Mouse (Mus musculus) embryonic facial prominence, embryonic 14.5 days (tissue): ENCODE data around the gene Fam118b. TPM values are rescaled to one million over a fixed set of nuclear protein-coding genes. Genes with fewer than 3 reads are reported as not detected.
A peak's percentile ranks its signal among the peaks of the same experiment; 100 is the strongest.

Experiments
- ATAC-seq: fragments of 200-750 bp; cut with Nextera tagmentation; 2 replicates; pipeline ENCODE4 v1.8.0; 2017; ENCODE audit warnings: low read depth, moderate number of reproducible peaks, moderate TSS enrichment
- DNase-seq: peaks from one replicate; pipeline ENCODE4 v3.0.0-alpha.2; 2015; ENCODE audit warnings: low spot score
- H3K27ac ChIP-seq: fragments of 300-500 bp; sonication (generic); replicated peaks from 2 replicates; pipeline ENCODE4 v1.5.1; 2014; ENCODE audit warnings: low read depth, mild to moderate bottlenecking, low read length, moderate library complexity
- H3K27me3 ChIP-seq: fragments of 300-500 bp; sonication (generic); replicated peaks from 2 replicates; pipeline ENCODE4 v1.6.1; 2014; ENCODE audit warnings: low read length; ENCODE audit not compliant: control insufficient read depth, insufficient read depth
- H3K36me3 ChIP-seq: fragments of 300-500 bp; sonication (generic); 2 replicates; pipeline ENCODE4 v1.6.1; 2014; ENCODE audit warnings: low read length, mixed read lengths; ENCODE audit not compliant: control insufficient read depth, insufficient read depth
- H3K4me1 ChIP-seq: fragments of 300-500 bp; sonication (generic); 2 replicates; pipeline ENCODE4 v1.6.1; 2014; ENCODE audit warnings: antibody characterized with exemption, low read length; ENCODE audit not compliant: control insufficient read depth, insufficient read depth
- H3K4me2 ChIP-seq: fragments of 300-500 bp; sonication (generic); 2 replicates; pipeline ENCODE4 v1.6.1; 2014; ENCODE audit warnings: low read depth, mild to moderate bottlenecking, low read length, moderate library complexity, mixed read lengths
- H3K4me3 ChIP-seq: fragments of 300-500 bp; sonication (generic); 2 replicates; pipeline ENCODE4 v1.5.1; 2014; ENCODE audit warnings: low read depth, mild to moderate bottlenecking, low read length
- H3K9ac ChIP-seq: fragments of 300-500 bp; sonication (generic); 2 replicates; pipeline ENCODE4 v1.6.1; 2014; ENCODE audit warnings: low read depth, mild to moderate bottlenecking, low read length, moderate library complexity, mixed read lengths
- H3K9me3 ChIP-seq: fragments of 300-500 bp; sonication (generic); 2 replicates; pipeline ENCODE4 v1.6.1; 2016; ENCODE audit warnings: low read length; ENCODE audit not compliant: control insufficient read depth
- WGBS: fragments of 180-500 bp; shearing (Covaris S2); extraction: QIAGEN DNeasy Blood & Tissue Kit; methylation state at CpG from one replicate; pipeline ENCODE4 v1.1.7; 2014; 5-methylcytosine and 5-hydroxymethylcytosine counted together
- polyA plus RNA-seq: library from polyadenylated mRNA; unstranded; fragments of >200 nt; fragmentation: Nextera tagmentation; extraction: Ambion mirVana; gene quantifications from 2 replicates; pipeline ENCODE4 v1.2.1, GENCODE M21; 2014

Gene Fam118b
- polyA plus RNA-seq, 1 experiment from 2014 or later = 37.3 TPM

GRCm38 (mm10) chr9:35176124-35176659 lies 91.4 kb downstream of the Fam118b start:
- Histone ChIP-seq H3K4me1 (peaks cover 9% of the 10 kb centered on the region), H3K4me3 (peak overlapping the region; percentile 57), H3K9ac (no peak overlapping the region), H3K27me3 (no peaks in the 10 kb centered on the region), H3K4me2 (peak overlapping the region; percentile 85), H3K36me3 (no peaks in the 10 kb centered on the region), H3K9me3 (no peaks in the 10 kb centered on the region), H3K27ac (no peak overlapping the region)
- no peak for ATAC-seq
- WGBS = 48% methylated on average over 14 of the region's 14 CpGs
- no peak for DNase-seq

GRCm38 (mm10) chr9:35175251-35176123 lies 92.1 kb downstream of the Fam118b start, which contains the start of gene Dcps:
Gene Dcps, minus strand, starts transcription at chr9:35176061.
- peaks cover 9% of the 10 kb centered on the region for H3K4me1 ChIP-seq
- H3K36me3 ChIP-seq = no peaks in the 10 kb centered on the region
- peak within 1 kb of the TSS; percentile 82 for H3K27ac ChIP-seq
- H3K4me3 ChIP-seq = peak within 1 kb of the TSS; percentile 57
- H3K9me3 ChIP-seq = no peaks in the 10 kb centered on the region
- under 1% methylated on average over 38 of the region's 38 CpGs for WGBS
- H3K9ac ChIP-seq = peak within 1 kb of the TSS; percentile 64
- DNase-seq (peak; percentile 98), ATAC-seq (peak; percentile 98)
- H3K27me3 ChIP-seq = no peaks in the 10 kb centered on the region
- peak within 1 kb of the TSS; percentile 85 for H3K4me2 ChIP-seq

DNA sequence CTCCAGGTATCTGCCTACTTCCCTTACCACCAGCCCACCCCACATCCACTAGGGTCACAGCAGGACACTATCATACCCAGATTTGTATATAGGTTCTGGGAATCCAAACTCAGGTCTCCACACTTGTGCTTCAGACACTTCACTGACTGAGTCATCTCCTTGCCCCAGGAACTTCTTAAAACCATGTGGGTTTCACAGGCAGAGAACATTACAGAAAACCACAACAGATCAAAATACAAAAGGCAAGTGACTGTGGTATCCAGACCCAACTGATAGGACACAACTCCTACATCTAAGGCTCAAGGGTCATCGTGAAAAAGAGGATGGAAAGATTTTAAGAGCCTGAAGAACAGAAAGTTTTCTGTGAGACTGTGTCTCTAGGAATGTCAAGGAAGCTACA lies 94.3 kb downstream of the Fam118b start:
- H3K27me3 ChIP-seq = no peaks in the 10 kb centered on the region
- H3K27ac ChIP-seq = no peak overlapping the region
- no peak for DNase-seq
- no peaks in the 10 kb centered on the region for H3K9me3 ChIP-seq
- no peak for ATAC-seq
- 82% methylated on average over 1 of the region's 1 CpGs for WGBS
- no peak overlapping the region for H3K4me2 ChIP-seq
- no peak overlapping the region for H3K9ac ChIP-seq
- H3K4me1 ChIP-seq = peaks cover 9% of the 10 kb centered on the region
- H3K4me3 ChIP-seq = no peak overlapping the region
- H3K36me3 ChIP-seq = peaks cover 7% of the 10 kb centered on the region; the same call in 1 of the 2 replicates

- H3K27me3 ChIP-seq = no peaks in the 10 kb centered on the region
- WGBS = 87% methylated on average over 7 of the region's 7 CpGs
- H3K4me1 ChIP-seq = peaks cover 8% of the 10 kb centered on the region
- H3K27ac ChIP-seq = no peak overlapping the region
- ATAC-seq (no peak), DNase-seq (no peak)
- no peaks in the 10 kb centered on the region for H3K9me3 ChIP-seq
- H3K36me3 ChIP-seq = peaks cover 7% of the 10 kb centered on the region; the same call in 1 of the 2 replicates
- no peak overlapping the region for H3K9ac ChIP-seq
- H3K4me2 ChIP-seq = no peak overlapping the region
- no peak overlapping the region for H3K4me3 ChIP-seq
Observed at GRCm38 (mm10) chr9:35170071-35170470, 97.5 kb downstream of the Fam118b start.

Other genes starting within 250 kb of the Fam118b start
- gene St3gal4, start 148.5 kb downstream of the Fam118b start, polyA plus RNA-seq = 31.0 and 35.2 TPM in 2 replicates
- gene Dcps, start 91.7 kb downstream of the Fam118b start, polyA plus RNA-seq = 59.3 and 68.7 TPM in 2 replicates
- gene Srpr, start 67.6 kb downstream of the Fam118b start, polyA plus RNA-seq = 161 and 167 TPM in 2 replicates
- gene Tirap, start 67.5 kb downstream of the Fam118b start, polyA plus RNA-seq = 10.0 and 10.8 TPM in 2 replicates
- gene Foxred1, start 56.8 kb downstream of the Fam118b start, polyA plus RNA-seq = 27.2 and 30.0 TPM in 2 replicates
- gene Rpusd4, start 60 bp upstream of the Fam118b start, polyA plus RNA-seq = 23.4 and 26.8 TPM in 2 replicates
- gene Cdon, start 153.3 kb upstream of the Fam118b start, polyA plus RNA-seq = 15.8 and 19.7 TPM in 2 replicates